Mouse (Mus musculus) retina, embryonic 14.5 days (tissue): ENCODE measurements around the gene Rpl3.

Experiments
- DNase-seq: peaks from one replicate; pipeline ENCODE4 v3.0.0-alpha.2; 2015; ENCODE audit warnings: low spot score

The Rpl3 gene

GRCm38 (mm10) chr15:80115256-80115655 is 23.6 kb upstream of the Rpl3 start:
- no peak for DNase-seq

- no peak for DNase-seq
These were observed 22.7 kb upstream of the Rpl3 start for GRCm38 (mm10) chr15:80114414-80114813.

GRCm38 (mm10) chr15:80112499-80112898 is 20.8 kb upstream of the Rpl3 start:
- peak; percentile 24 for DNase-seq

GRCm38 (mm10) chr15:80111436-80111835 is 19.8 kb upstream of the Rpl3 start:
- DNase-seq: no peak

GRCm38 (mm10) chr15:80107575-80107974 is 15.9 kb upstream of the Rpl3 start:
- DNase-seq: no peak

GRCm38 (mm10) chr15:80107143-80107542 is 15.5 kb upstream of the Rpl3 start:
- DNase-seq: no peak

GRCm38 (mm10) chr15:80105490-80106410 is 14.1 kb upstream of the Rpl3 start:
- no peak for DNase-seq

- DNase-seq: no peak
These were observed 10.8 kb upstream of the Rpl3 start for GRCm38 (mm10) chr15:80102495-80102894.

- no peak for DNase-seq
These were observed 9.8 kb upstream of the Rpl3 start for GRCm38 (mm10) chr15:80101503-80101902.

GRCm38 (mm10) chr15:80100871-80101270 is 9.2 kb upstream of the Rpl3 start:
- DNase-seq: no peak

GRCm38 (mm10) chr15:80100196-80100595 is 8.5 kb upstream of the Rpl3 start:
- DNase-seq: no peak

GRCm38 (mm10) chr15:80099477-80099876 is 7.8 kb upstream of the Rpl3 start:
- no peak for DNase-seq

GRCm38 (mm10) chr15:80098809-80099208 is 7.1 kb upstream of the Rpl3 start:
- no peak for DNase-seq

- DNase-seq: peak; percentile 52
These were observed 6.4 kb upstream of the Rpl3 start for GRCm38 (mm10) chr15:80097999-80098461.

GRCm38 (mm10) chr15:80096946-80097881 is 5.5 kb upstream of the Rpl3 start:
- peak; percentile 67 for DNase-seq

GRCm38 (mm10) chr15:80096406-80096805 is 4.7 kb upstream of the Rpl3 start:
- DNase-seq: no peak

GRCm38 (mm10) chr15:80095596-80095995 is 3.9 kb upstream of the Rpl3 start:
- no peak for DNase-seq

GRCm38 (mm10) chr15:80094201-80094600 is 2.5 kb upstream of the Rpl3 start:
- DNase-seq: no peak

- DNase-seq: no peak
These were observed 931 bp upstream of the Rpl3 start for GRCm38 (mm10) chr15:80092599-80092998.

- no peak for DNase-seq
These were observed 373 bp upstream of the Rpl3 start for GRCm38 (mm10) chr15:80092041-80092441.

GRCm38 (mm10) chr15:80090741-80091120 is 937 bp downstream of the Rpl3 start:
- peak; percentile 48 for DNase-seq

GRCm38 (mm10) chr15:80090155-80090554 is 1.5 kb downstream of the Rpl3 start:
- DNase-seq: no peak

- DNase-seq: peak; percentile 97
These were observed 3.0 kb downstream of the Rpl3 start for GRCm38 (mm10) chr15:80088637-80089036.
